Mouse (Mus musculus) small intestine, adult 2 months (tissue): ENCODE results near the gene Eme2. TPM values are rescaled to one million over a fixed set of nuclear protein-coding genes. Genes with fewer than 3 reads are reported as not detected.

Experiments
- H3K27ac ChIP-seq: fragments of 200-500 bp; 2 replicates; pipeline ENCODE4 v1.5.1; 2012; ENCODE audit warnings: low read depth, low read length, control low read depth, inconsistent platforms; ENCODE audit not compliant: insufficient read depth
- H3K27me3 ChIP-seq: fragments of 200-500 bp; 2 replicates; pipeline ENCODE4 v1.6.1; 2012; ENCODE audit warnings: mild to moderate bottlenecking, moderate library complexity, low read length, inconsistent platforms; ENCODE audit not compliant: control insufficient read depth, insufficient read depth
- H3K36me3 ChIP-seq: fragments of 200-500 bp; 2 replicates; pipeline ENCODE4 v1.6.1; 2012; ENCODE audit warnings: mild to moderate bottlenecking, low read length, control low read depth, inconsistent platforms; ENCODE audit not compliant: control insufficient read depth, insufficient read depth
- H3K4me1 ChIP-seq: fragments of 200-500 bp; 2 replicates; pipeline ENCODE4 v1.6.1; 2012; ENCODE audit warnings: low read length, inconsistent platforms, mixed read lengths; ENCODE audit not compliant: control insufficient read depth, insufficient read depth, insufficient read length
- H3K4me3 ChIP-seq: fragments of 200-500 bp; 2 replicates; pipeline ENCODE4 v1.5.1; 2012; ENCODE audit warnings: low read depth, mild to moderate bottlenecking, control low read depth, inconsistent platforms, low read length, moderate library complexity
- CTCF ChIP-seq: fragments of 200-500 bp; IDR thresholded peaks from 2 replicates; pipeline ENCODE4 v1.5.1; 2012; ENCODE audit warnings: low read depth, mild to moderate bottlenecking, control low read depth, inconsistent platforms, low read length, moderate library complexity, mixed read lengths; ENCODE audit not compliant: insufficient replicate concordance, insufficient read length; ENCODE audit errors: extremely low read depth
- POLR2A ChIP-seq: fragments of 200-500 bp; IDR thresholded peaks from 2 replicates; pipeline ENCODE4 v1.6.1; 2012; ENCODE audit warnings: low read depth, mild to moderate bottlenecking, control low read depth, inconsistent platforms, low read length, moderate library complexity
- WGBS: fragments of 180-500 bp; shearing (Covaris S2); methylation state at CpG from one replicate; pipeline ENCODE4 v1.1.7; 2018; 5-methylcytosine and 5-hydroxymethylcytosine counted together
- polyA plus RNA-seq: library from polyadenylated mRNA; depleted of rRNA; stranded (reverse); fragments of >200 nt; gene quantifications from 2 replicates; pipeline ENCODE4 v1.2.3, GENCODE M21; 2012; rRNA removed

The Eme2 gene
- polyA plus RNA-seq, 1 experiment, result 21.0 TPM

- Histone ChIP-seq H3K4me3 (peak overlapping the region; percentile 2; the same call in 1 of the 2 replicates), H3K4me1 (peaks cover 13% of the 10 kb centered on the region; the same call in 1 of the 2 replicates), H3K36me3 (peaks cover 12% of the 10 kb centered on the region), H3K27me3 (no peaks in the 10 kb centered on the region), H3K27ac (peak overlapping the region; percentile 96)
- TF ChIP-seq POLR2A, result no peak
- TF ChIP-seq CTCF, result no peak
Observed at GRCm38 (mm10) chr17:24848600-24849031, 46.3 kb downstream of the Eme2 start.

GRCm38 (mm10) chr17:24847386-24847785 lies 47.5 kb downstream of the Eme2 start:
- TF ChIP-seq CTCF (no peak), POLR2A (no peak)
- no peaks in the 10 kb centered on the region for H3K27me3 ChIP-seq
- H3K36me3 ChIP-seq, result 0 out of 2 replicates have a peak, but pooled peaks cover 1% of the 10 kb centered on the region
- H3K27ac ChIP-seq, result peak overlapping the region; percentile 59; the same call in 1 of the 2 replicates
- H3K4me1 ChIP-seq, result peaks cover 14% of the 10 kb centered on the region; the same call in 1 of the 2 replicates
- 29% methylated on average over 1 of the region's 1 CpGs for WGBS
- no peak overlapping the region for H3K4me3 ChIP-seq

- Histone ChIP-seq H3K4me1 (peaks cover 12% of the 10 kb centered on the region; the same call in 1 of the 2 replicates), H3K4me3 (peak overlapping the region; percentile 29), H3K27me3 (no peaks in the 10 kb centered on the region), H3K36me3 (0 out of 2 replicates have a peak, but pooled peaks cover 1% of the 10 kb centered on the region), H3K27ac (peak overlapping the region; percentile 82)
- 28% methylated on average over 9 of the region's 9 CpGs for WGBS
- TF ChIP-seq CTCF (no peak), POLR2A (peak; percentile 18; the same call in 1 of the 2 replicates)
Observed at GRCm38 (mm10) chr17:24844525-24844924, 50.4 kb downstream of the Eme2 start.

GRCm38 (mm10) chr17:24842631-24843030 lies 52.3 kb downstream of the Eme2 start:
- Histone ChIP-seq H3K4me1 (peaks cover 12% of the 10 kb centered on the region; the same call in 1 of the 2 replicates), H3K36me3 (0 out of 2 replicates have a peak, but pooled peaks cover 1% of the 10 kb centered on the region), H3K4me3 (no peak overlapping the region), H3K27ac (no peak overlapping the region), H3K27me3 (no peaks in the 10 kb centered on the region)
- 71% methylated on average over 2 of the region's 2 CpGs for WGBS
- no peak for TF ChIP-seq POLR2A
- TF ChIP-seq CTCF, result peak; percentile 46; the same call in 1 of the 2 replicates

GRCm38 (mm10) chr17:24841133-24841532 lies 53.8 kb downstream of the Eme2 start:
- Histone ChIP-seq H3K4me3 (no peak overlapping the region), H3K27ac (no peak overlapping the region), H3K36me3 (no peaks in the 10 kb centered on the region), H3K27me3 (no peaks in the 10 kb centered on the region), H3K4me1 (peaks cover 8% of the 10 kb centered on the region; the same call in 1 of the 2 replicates)
- TF ChIP-seq POLR2A (no peak), CTCF (peak; percentile 87; the same call in 1 of the 2 replicates)
- WGBS, result 45% methylated on average over 4 of the region's 4 CpGs

- Histone ChIP-seq H3K27me3 (no peaks in the 10 kb centered on the region), H3K36me3 (no peaks in the 10 kb centered on the region), H3K4me3 (no peak overlapping the region), H3K4me1 (peaks cover 6% of the 10 kb centered on the region; the same call in 1 of the 2 replicates), H3K27ac (no peak overlapping the region)
- 36% methylated on average over 5 of the region's 5 CpGs for WGBS
- TF ChIP-seq POLR2A (no peak), CTCF (no peak)
Observed at GRCm38 (mm10) chr17:24840341-24840740, 54.5 kb downstream of the Eme2 start.

- WGBS, result 75% methylated on average over 8 of the region's 8 CpGs
- no peak within 1 kb of the TSS for H3K27ac ChIP-seq
- TF ChIP-seq CTCF, result no peak
- no peak for TF ChIP-seq POLR2A
- H3K4me1 ChIP-seq, result peaks cover 4% of the 10 kb centered on the region; the same call in 1 of the 2 replicates
- H3K27me3 ChIP-seq, result no peaks in the 10 kb centered on the region
- no peak within 1 kb of the TSS for H3K4me3 ChIP-seq
- no peaks in the 10 kb centered on the region for H3K36me3 ChIP-seq
Observed at GRCm38 (mm10) chr17:24839842-24840241, 55.0 kb downstream of the Eme2 start, which contains the start of gene Hagh. Gene Hagh (plus strand): TSS chr17:24840143.

Other genes with a start within 250 kb of the Eme2 start
- gene Slc9a3r2, start 244.8 kb downstream of the Eme2 start, polyA plus RNA-seq, result 35.6 and 44.9 TPM in 2 replicates
- gene Npw, start 236.6 kb downstream of the Eme2 start, polyA plus RNA-seq, result 2.0 and 6.5 TPM in 2 replicates
- 41.1 and 85.8 TPM in 2 replicates for gene Zfp598, start 225.4 kb downstream of the Eme2 start, polyA plus RNA-seq
- 1.2 and 1.3 TPM in 2 replicates for gene Syngr3, start 205.1 kb downstream of the Eme2 start, polyA plus RNA-seq
- 22.8 and 35.9 TPM in 2 replicates for gene Gfer, start 198.9 kb downstream of the Eme2 start, polyA plus RNA-seq
- 57.7 and 115 TPM in 2 replicates for gene Noxo1, start 198.9 kb downstream of the Eme2 start, polyA plus RNA-seq
- gene Tbl3, start 187.4 kb downstream of the Eme2 start, polyA plus RNA-seq, result 26.0 and 49.6 TPM in 2 replicates
- gene Rnf151, start 177.0 kb downstream of the Eme2 start, polyA plus RNA-seq, result 0.19 TPM in 1 of 2 replicates, not detected in the other
- gene Rps2, start 177.0 kb downstream of the Eme2 start, polyA plus RNA-seq, result 1,627 and 2,207 TPM in 2 replicates
- 384 and 403 TPM in 2 replicates for gene Ndufb10, start 170.6 kb downstream of the Eme2 start, polyA plus RNA-seq
- gene Rpl3l, start 167.3 kb downstream of the Eme2 start, polyA plus RNA-seq, result 0.11 and 0.19 TPM in 2 replicates
- gene Msrb1, start 158.4 kb downstream of the Eme2 start, polyA plus RNA-seq, result 29.5 and 54.2 TPM in 2 replicates
- gene Hs3st6, start 142.1 kb downstream of the Eme2 start, polyA plus RNA-seq, result 1.7 and 2.8 TPM in 2 replicates
- not detected in 2 replicates for gene Meiob, start 90.8 kb downstream of the Eme2 start, polyA plus RNA-seq
- gene Hagh, start 54.9 kb downstream of the Eme2 start, polyA plus RNA-seq, result 352 and 372 TPM in 2 replicates
- gene Fahd1, start 44.7 kb downstream of the Eme2 start, polyA plus RNA-seq, result 65.2 and 108 TPM in 2 replicates
- 0.42 and 1.4 TPM in 2 replicates for gene Igfals, start 29.1 kb downstream of the Eme2 start, polyA plus RNA-seq
- 33.0 and 39.9 TPM in 2 replicates for gene Nubp2, start 8.7 kb downstream of the Eme2 start, polyA plus RNA-seq
- gene Spsb3, start 8.4 kb downstream of the Eme2 start, polyA plus RNA-seq, result 51.5 and 88.1 TPM in 2 replicates
- 244 and 319 TPM in 2 replicates for gene Mrps34, start within 50 bp of the Eme2 start, polyA plus RNA-seq
- gene Nme3, start 1.4 kb upstream of the Eme2 start, polyA plus RNA-seq, result 29.4 and 52.4 TPM in 2 replicates
- gene Mapk8ip3, start 41.9 kb upstream of the Eme2 start, polyA plus RNA-seq, result 37.0 and 51.7 TPM in 2 replicates
- gene Jpt2, start 65.6 kb upstream of the Eme2 start, polyA plus RNA-seq, result 13.3 and 18.2 TPM in 2 replicates
- gene Cramp1l, start 120.7 kb upstream of the Eme2 start, polyA plus RNA-seq, result 5.8 and 10.0 TPM in 2 replicates
- 4.2 and 8.4 TPM in 2 replicates for gene Ift140, start 121.0 kb upstream of the Eme2 start, polyA plus RNA-seq
- gene Tmem204, start 188.5 kb upstream of the Eme2 start, polyA plus RNA-seq, result 9.7 and 17.7 TPM in 2 replicates
- 7.3 and 8.9 TPM in 2 replicates for gene Telo2, start 220.9 kb upstream of the Eme2 start, polyA plus RNA-seq
- gene Ptx4, start 225.7 kb upstream of the Eme2 start, polyA plus RNA-seq, result 0.10 TPM in 1 of 2 replicates, not detected in the other
- gene Clcn7, start 238.3 kb upstream of the Eme2 start, polyA plus RNA-seq, result 9.5 and 15.9 TPM in 2 replicates